Mouse (Mus musculus): ENCODE data around the gene Chrna5. TPM values are rescaled to one million over a fixed set of nuclear protein-coding genes. Genes with fewer than 3 reads are reported as not detected.

Chrna5 gene
- total and polyA plus RNA-seq, 2 experiments from 2014 or later = 2.0 to 2.6 TPM

DNA sequence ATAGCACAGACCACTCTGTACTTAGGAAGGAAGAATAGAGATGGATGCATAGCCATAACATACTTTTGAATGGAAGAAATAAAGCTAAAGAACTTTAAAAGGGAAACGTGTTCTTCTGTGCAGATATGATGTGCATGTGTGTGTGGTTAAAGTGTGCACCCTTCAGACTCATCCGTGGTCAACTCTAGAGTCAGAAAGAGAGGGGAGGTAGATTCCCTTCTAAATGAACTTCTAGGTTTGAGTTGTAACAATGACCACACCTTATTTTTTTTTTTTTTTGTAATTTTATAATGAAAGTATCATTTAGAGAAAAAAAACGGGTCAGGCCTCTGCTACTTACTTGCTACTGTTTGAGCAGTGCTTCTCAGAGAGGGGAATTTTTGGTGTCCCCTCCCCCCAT lies 9.7 kb downstream of the Chrna5 start:
- WGBS = 83% methylated on average over 3 of the region's 3 CpGs
- DNase-seq = no peak
- no peak for TF ChIP-seq CTCF (IDR thresholded peaks at IDR 0.05; ENCODE audit: low read depth)

DNA sequence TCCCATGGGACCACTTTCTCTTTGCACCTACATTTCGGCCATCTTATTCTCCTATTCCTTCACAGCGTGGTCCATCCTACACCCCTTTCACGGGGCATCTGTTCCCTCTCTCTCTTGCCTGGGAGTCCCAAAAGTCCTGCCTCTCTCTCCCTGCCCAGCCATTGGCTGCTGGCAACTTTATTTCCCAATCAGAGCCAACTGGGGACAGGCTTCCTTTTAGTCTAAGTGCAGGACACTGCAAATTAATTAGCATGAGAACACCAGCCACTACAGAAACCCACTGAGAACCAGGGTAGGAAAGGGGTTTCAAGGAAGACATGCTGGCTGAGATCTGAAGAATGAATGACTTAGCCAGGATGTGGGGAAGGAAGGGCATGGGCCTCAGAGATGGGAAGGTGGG lies 13.7 kb downstream of the Chrna5 start:
- H3K9me3 ChIP-seq (ENCODE audit: low read length) = no peaks in the 10 kb centered on the region
- no peak for TF ChIP-seq CTCF (IDR thresholded peaks at IDR 0.05; ENCODE audit: low read depth)
- no peak overlapping the region for H3K9ac ChIP-seq
- ATAC-seq (no peak), DNase-seq (no peak)
- no peaks in the 10 kb centered on the region for H3K36me3 ChIP-seq (ENCODE audit: insufficient read depth)
- no peak overlapping the region for H3K4me3 ChIP-seq (ENCODE audit: low read depth, low read length)
- no peaks in the 10 kb centered on the region for H3K4me1 ChIP-seq (ENCODE audit: insufficient read depth)
- 42% methylated on average over 3 of the region's 3 CpGs for WGBS
- H3K4me2 ChIP-seq (ENCODE audit: low read depth) = no peak overlapping the region
- no peaks in the 10 kb centered on the region for H3K27me3 ChIP-seq (ENCODE audit: insufficient read depth, low read length)
- no peak overlapping the region for H3K27ac ChIP-seq (ENCODE audit: low read depth, low read length)

More for the DNA sequence above, 9.7 kb downstream of the Chrna5 start:
- H3K9me3 ChIP-seq (ENCODE audit: low read length) = no peaks in the 10 kb centered on the region
- H3K4me2 ChIP-seq (ENCODE audit: low read depth) = no peak overlapping the region
- H3K4me1 ChIP-seq (ENCODE audit: insufficient read depth) = no peaks in the 10 kb centered on the region
- no peak overlapping the region for H3K9ac ChIP-seq
- H3K27ac ChIP-seq (ENCODE audit: low read depth, low read length) = no peak overlapping the region
- no peaks in the 10 kb centered on the region for H3K36me3 ChIP-seq (ENCODE audit: insufficient read depth)
- ATAC-seq = no peak
- H3K4me3 ChIP-seq (ENCODE audit: low read depth, low read length) = no peak overlapping the region
- H3K27me3 ChIP-seq (ENCODE audit: insufficient read depth, low read length) = no peaks in the 10 kb centered on the region

DNA sequence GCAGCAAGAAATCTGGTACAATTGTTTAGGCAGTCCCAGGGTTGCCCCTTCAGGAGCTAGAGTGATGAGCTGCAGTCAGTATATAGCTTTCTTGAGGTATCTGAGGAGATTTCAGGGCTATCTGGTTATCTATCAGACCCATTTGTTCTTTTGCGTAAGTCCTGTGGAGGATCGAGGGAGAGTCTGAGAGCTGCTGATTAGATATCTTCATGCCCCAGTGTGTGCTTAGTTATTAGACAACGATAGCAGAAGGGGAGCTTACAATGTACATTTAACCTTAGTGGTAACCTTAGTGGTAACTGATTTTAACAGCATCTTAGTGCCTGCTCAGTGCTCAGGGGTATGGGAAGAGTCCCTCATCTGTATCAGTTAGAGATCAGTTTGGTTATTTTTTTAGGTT lies 15.0 kb downstream of the Chrna5 start:
- TF ChIP-seq CTCF (IDR thresholded peaks at IDR 0.05; ENCODE audit: low read depth) = no peak
- no peaks in the 10 kb centered on the region for H3K9me3 ChIP-seq (ENCODE audit: low read length)
- no peak overlapping the region for H3K9ac ChIP-seq
- no peak overlapping the region for H3K4me3 ChIP-seq (ENCODE audit: low read depth, low read length)
- H3K4me2 ChIP-seq (ENCODE audit: low read depth) = no peak overlapping the region
- no peak for ATAC-seq
- H3K27me3 ChIP-seq (ENCODE audit: insufficient read depth, low read length) = no peaks in the 10 kb centered on the region
- no peaks in the 10 kb centered on the region for H3K36me3 ChIP-seq (ENCODE audit: insufficient read depth)
- no peaks in the 10 kb centered on the region for H3K4me1 ChIP-seq (ENCODE audit: insufficient read depth)
- no peak for DNase-seq
- H3K27ac ChIP-seq (ENCODE audit: low read depth, low read length) = no peak overlapping the region
- 95% methylated on average over 3 of the region's 3 CpGs for WGBS

DNA sequence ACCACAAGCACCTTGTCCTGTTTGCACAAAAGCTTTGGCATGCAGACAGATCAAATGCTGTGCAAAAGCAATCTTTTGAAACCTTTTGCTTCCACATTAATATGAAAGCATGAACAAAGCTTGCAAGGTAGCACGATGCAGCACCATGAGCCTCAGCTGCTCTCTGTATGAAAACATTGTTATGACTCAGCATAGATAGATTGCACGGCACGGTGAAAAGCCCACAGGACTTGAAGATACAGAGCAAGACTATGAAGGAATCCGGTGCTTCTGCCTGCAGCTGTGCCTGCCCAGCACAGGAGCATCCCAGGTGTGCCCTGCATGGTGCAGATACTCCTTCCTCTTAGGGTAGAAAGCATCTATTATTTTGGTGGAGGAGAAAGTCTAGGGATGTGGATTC lies 22.9 kb downstream of the Chrna5 start:
- H3K4me3 ChIP-seq (ENCODE audit: low read depth, low read length) = no peak overlapping the region
- H3K27me3 ChIP-seq (ENCODE audit: insufficient read depth, low read length) = no peaks in the 10 kb centered on the region
- no peaks in the 10 kb centered on the region for H3K36me3 ChIP-seq (ENCODE audit: insufficient read depth)
- DNase-seq (no peak), ATAC-seq (no peak)
- TF ChIP-seq CTCF (IDR thresholded peaks at IDR 0.05; ENCODE audit: low read depth) = no peak
- no peaks in the 10 kb centered on the region for H3K4me1 ChIP-seq (ENCODE audit: insufficient read depth)
- no peak overlapping the region for H3K4me2 ChIP-seq (ENCODE audit: low read depth)
- no peak overlapping the region for H3K9ac ChIP-seq
- WGBS = 60% methylated on average over 4 of the region's 4 CpGs
- H3K27ac ChIP-seq (ENCODE audit: low read depth, low read length) = no peak overlapping the region
- H3K9me3 ChIP-seq (ENCODE audit: low read length) = no peaks in the 10 kb centered on the region

DNA sequence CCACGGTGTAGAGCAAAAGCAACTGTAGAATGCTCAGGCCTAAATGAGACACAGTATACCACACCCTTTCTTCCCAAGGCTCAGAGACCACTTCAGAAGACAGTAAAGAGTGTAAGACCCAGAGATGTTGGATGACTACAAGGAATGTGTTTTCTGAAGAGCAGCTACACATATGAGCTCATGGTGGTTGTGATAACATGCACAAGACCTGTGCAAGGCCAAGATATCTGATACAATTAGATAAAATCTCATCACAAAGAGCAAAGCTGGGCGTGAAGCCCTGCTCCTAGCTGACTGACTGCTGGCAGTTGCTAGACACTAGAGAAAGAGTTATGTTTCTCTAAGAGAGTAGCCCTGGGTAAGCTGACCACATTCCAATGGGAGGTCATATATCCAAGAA lies 29.0 kb downstream of the Chrna5 start:
- H3K36me3 ChIP-seq (ENCODE audit: insufficient read depth) = no peaks in the 10 kb centered on the region
- no peaks in the 10 kb centered on the region for H3K9me3 ChIP-seq (ENCODE audit: low read length)
- no peak overlapping the region for H3K4me3 ChIP-seq (ENCODE audit: low read depth, low read length)
- DNase-seq (no peak), ATAC-seq (no peak)
- no peak overlapping the region for H3K9ac ChIP-seq
- no peaks in the 10 kb centered on the region for H3K4me1 ChIP-seq (ENCODE audit: insufficient read depth)
- no peak overlapping the region for H3K4me2 ChIP-seq (ENCODE audit: low read depth)
- no peak for TF ChIP-seq CTCF (IDR thresholded peaks at IDR 0.05; ENCODE audit: low read depth)
- WGBS = 89% methylated on average over 2 of the region's 2 CpGs
- H3K27ac ChIP-seq (ENCODE audit: low read depth, low read length) = no peak overlapping the region
- no peaks in the 10 kb centered on the region for H3K27me3 ChIP-seq (ENCODE audit: insufficient read depth, low read length)

DNA sequence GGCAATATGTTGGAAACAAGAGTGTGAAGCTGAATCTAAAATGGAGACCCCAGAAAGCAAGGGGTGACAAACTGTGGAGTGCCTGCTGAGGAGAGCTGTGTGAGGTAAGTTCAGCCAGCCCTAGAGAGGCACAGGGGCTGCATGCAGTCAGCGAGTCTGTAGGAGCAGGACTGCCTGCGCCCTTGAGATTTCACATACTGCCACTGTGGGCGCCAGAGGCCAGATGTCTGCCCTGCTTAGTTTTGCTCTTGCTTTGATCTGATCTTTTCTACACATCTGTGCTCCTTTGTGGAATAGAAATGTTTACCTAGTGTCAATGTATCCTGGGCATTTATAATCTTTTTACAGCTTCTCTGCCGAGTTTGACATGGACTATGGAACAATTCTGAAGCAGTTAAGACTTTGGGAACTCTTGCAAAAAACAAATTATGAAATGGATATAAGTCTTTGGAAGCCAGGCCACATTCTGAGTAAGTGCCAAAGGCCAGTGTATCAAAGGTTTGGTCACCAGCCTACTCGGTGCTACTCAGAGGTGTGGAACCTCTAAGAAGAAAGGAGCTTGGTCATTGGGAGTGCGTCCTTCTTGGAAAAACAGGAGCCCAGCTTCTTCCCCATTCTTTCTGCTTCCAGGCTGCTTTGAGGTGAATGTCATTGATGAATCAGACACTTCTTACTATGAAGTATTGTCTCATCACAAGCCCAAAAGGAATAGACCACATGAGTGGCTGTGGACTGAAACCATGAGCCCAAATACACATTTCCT lies 30.1 kb downstream of the Chrna5 start:
- Histone ChIP-seq H3K4me2 (ENCODE audit: low read depth) (no peak overlapping the region), H3K36me3 (ENCODE audit: insufficient read depth) (no peaks in the 10 kb centered on the region), H3K9me3 (ENCODE audit: low read length) (no peaks in the 10 kb centered on the region), H3K9ac (no peak overlapping the region), H3K4me3 (ENCODE audit: low read depth, low read length) (no peak overlapping the region), H3K4me1 (ENCODE audit: insufficient read depth) (no peaks in the 10 kb centered on the region), H3K27me3 (ENCODE audit: insufficient read depth, low read length) (no peaks in the 10 kb centered on the region), H3K27ac (ENCODE audit: low read depth, low read length) (no peak overlapping the region)
- TF ChIP-seq CTCF (IDR thresholded peaks at IDR 0.05; ENCODE audit: low read depth) = no peak
- 66% methylated on average over 6 of the region's 6 CpGs for WGBS
- no peak for ATAC-seq
- no peak for DNase-seq

DNA sequence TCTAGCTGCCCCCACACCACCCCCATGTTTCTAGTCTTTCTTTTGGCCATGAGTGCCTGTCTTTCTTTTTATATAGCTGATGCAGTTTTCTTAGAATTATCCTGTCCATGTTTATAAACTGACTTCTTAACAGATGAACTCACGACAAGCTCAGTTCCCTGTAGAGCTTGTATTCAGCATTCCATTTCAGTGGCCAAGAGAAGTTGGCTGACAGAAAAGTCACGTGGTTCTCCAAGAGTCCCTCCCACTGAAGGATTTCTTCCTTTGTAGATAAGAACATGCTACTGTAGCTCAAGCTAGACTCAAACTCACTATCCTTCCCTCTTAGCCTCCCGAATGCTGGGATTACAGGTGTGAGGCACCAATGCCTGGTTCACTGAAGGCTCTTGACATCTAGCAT lies 36.2 kb downstream of the Chrna5 start:
- 81% methylated on average over 3 of the region's 3 CpGs for WGBS
- Histone ChIP-seq H3K9me3 (ENCODE audit: low read length) (no peaks in the 10 kb centered on the region), H3K36me3 (ENCODE audit: insufficient read depth) (no peaks in the 10 kb centered on the region), H3K4me2 (ENCODE audit: low read depth) (no peak overlapping the region), H3K27me3 (ENCODE audit: insufficient read depth, low read length) (no peaks in the 10 kb centered on the region), H3K9ac (no peak overlapping the region), H3K27ac (ENCODE audit: low read depth, low read length) (no peak overlapping the region), H3K4me1 (ENCODE audit: insufficient read depth) (no peaks in the 10 kb centered on the region), H3K4me3 (ENCODE audit: low read depth, low read length) (no peak overlapping the region)
- TF ChIP-seq CTCF (IDR thresholded peaks at IDR 0.05; ENCODE audit: low read depth) = no peak
- DNase-seq = no peak
- no peak for ATAC-seq
